Mouse (Mus musculus) cerebellum, adult 2 months (tissue): ENCODE measurements around the gene Gfra1.

Experiments
- CTCF ChIP-seq: fragments of 200-500 bp; IDR thresholded peaks from 2 replicates; pipeline ENCODE4 v1.5.1; 2011; ENCODE audit warnings: low read depth, mild to moderate bottlenecking, control low read depth, low read length, moderate library complexity, borderline replicate concordance; ENCODE audit not compliant: insufficient read depth
- POLR2A ChIP-seq: fragments of 200-500 bp; IDR thresholded peaks from 2 replicates; pipeline ENCODE4 v1.6.1; 2011; ENCODE audit warnings: low read length, control low read depth, borderline replicate concordance; ENCODE audit not compliant: insufficient read depth

- no peak for TF ChIP-seq POLR2A
- no peak for TF ChIP-seq CTCF
Measured at GRCm38 (mm10) chr19:58451323-58451722, 4.4 kb downstream of the Gfra1 start.
